Mouse (Mus musculus) lung, postnatal 0 days (tissue): ENCODE measurements around the gene Ttc21b. TPM values are rescaled to one million over a fixed set of nuclear protein-coding genes. Genes with fewer than 3 reads are reported as not detected.
A peak's percentile ranks its signal among the peaks of the same experiment; 100 is the strongest.

Experiments
- ATAC-seq: fragments of 200-750 bp; cut with Nextera tagmentation; 2 replicates; pipeline ENCODE4 v1.8.0; 2017; ENCODE audit warnings: moderate library complexity
- DNase-seq: peaks from one replicate; pipeline ENCODE4 v3.0.0-alpha.2; 2016; ENCODE audit warnings: low spot score
- H3K27ac ChIP-seq: fragments of 300-500 bp; sonication (generic); 2 replicates; pipeline ENCODE4 v1.5.1; 2014; ENCODE audit warnings: antibody characterized with exemption, mild to moderate bottlenecking, low read length, mixed read lengths
- H3K27me3 ChIP-seq: fragments of 300-500 bp; sonication (generic); replicated peaks from 2 replicates; pipeline ENCODE4 v1.6.1; 2014; ENCODE audit warnings: low read length, mixed read lengths; ENCODE audit not compliant: insufficient read depth
- H3K36me3 ChIP-seq: fragments of 300-500 bp; sonication (generic); 2 replicates; pipeline ENCODE4 v1.6.1; 2014; ENCODE audit warnings: low read length, mixed read lengths; ENCODE audit not compliant: insufficient read depth
- H3K4me1 ChIP-seq: fragments of 300-500 bp; sonication (generic); 2 replicates; pipeline ENCODE4 v1.6.1; 2014; ENCODE audit warnings: antibody characterized with exemption, low read depth, low read length, mixed read lengths; ENCODE audit not compliant: insufficient read depth
- H3K4me2 ChIP-seq: fragments of 300-500 bp; sonication (generic); replicated peaks from 2 replicates; pipeline ENCODE4 v1.6.1; 2014; ENCODE audit warnings: low read depth, mild to moderate bottlenecking, low read length, moderate library complexity, mixed read lengths
- H3K4me3 ChIP-seq: fragments of 300-500 bp; sonication (generic); 2 replicates; pipeline ENCODE4 v1.5.1; 2014; ENCODE audit warnings: low read depth, low read length
- H3K9ac ChIP-seq: fragments of 300-500 bp; sonication (generic); replicated peaks from 2 replicates; pipeline ENCODE4 v1.6.1; 2014; ENCODE audit warnings: low read depth, mild to moderate bottlenecking
- H3K9me3 ChIP-seq: fragments of 300-500 bp; sonication (generic); 2 replicates; pipeline ENCODE4 v1.6.1; 2016; ENCODE audit warnings: low read length, mixed read lengths
- CTCF ChIP-seq: IDR thresholded peaks from 2 replicates; pipeline ENCODE4 v1.5.1; 2016; ENCODE audit warnings: antibody characterized with exemption, mild to moderate bottlenecking
- EP300 ChIP-seq: IDR thresholded peaks from 2 replicates; pipeline ENCODE4 v1.6.1; 2016; ENCODE audit warnings: antibody characterized with exemption, mild to moderate bottlenecking, control low read depth
- WGBS: fragments of 180-500 bp; shearing (Covaris S2); extraction: QIAGEN DNeasy Blood & Tissue Kit; methylation state at CpG from one replicate; pipeline ENCODE4 v1.1.7; 2014; 5-methylcytosine and 5-hydroxymethylcytosine counted together
- polyA plus RNA-seq: library from polyadenylated mRNA; unstranded; fragments of >200 nt; fragmentation: Nextera tagmentation; extraction: Ambion mirVana; gene quantifications from 2 replicates; pipeline ENCODE4 v1.2.1, GENCODE M21; 2015

Ttc21b gene
- polyA plus RNA-seq, 1 experiment from 2014 or later, result 4.9 TPM

DNA sequence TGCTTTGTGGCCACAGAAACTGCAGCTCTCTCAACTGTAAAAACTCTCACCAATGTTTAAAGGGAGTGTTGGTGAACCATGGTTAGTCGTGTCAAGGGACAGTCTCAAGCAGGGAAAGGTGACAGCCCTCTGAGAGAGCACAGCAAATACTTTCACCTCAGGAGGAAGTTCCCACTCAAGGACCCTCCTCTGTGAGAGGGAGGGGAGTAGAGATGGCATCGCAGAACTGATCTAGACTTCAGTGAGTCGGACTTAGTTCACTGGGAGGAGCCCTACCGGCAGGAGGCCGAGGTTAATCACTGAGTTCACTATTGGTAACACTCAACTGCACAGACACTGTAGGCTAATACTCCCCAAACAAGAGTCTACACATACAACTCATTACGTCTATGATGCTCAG is 68.9 kb downstream of the Ttc21b start:
- WGBS, result 74% methylated on average over 6 of the region's 6 CpGs
- no peak overlapping the region for H3K4me2 ChIP-seq
- no peaks in the 10 kb centered on the region for H3K9me3 ChIP-seq
- H3K9ac ChIP-seq, result no peak overlapping the region
- H3K27me3 ChIP-seq, result no peaks in the 10 kb centered on the region
- peaks cover 11% of the 10 kb centered on the region; the same call in 1 of the 2 replicates for H3K36me3 ChIP-seq
- H3K4me3 ChIP-seq, result no peak overlapping the region
- H3K27ac ChIP-seq, result no peak overlapping the region
- no peak for TF ChIP-seq EP300
- no peak for TF ChIP-seq CTCF
- no peak for ATAC-seq
- no peak for DNase-seq
- no peaks in the 10 kb centered on the region for H3K4me1 ChIP-seq

DNA sequence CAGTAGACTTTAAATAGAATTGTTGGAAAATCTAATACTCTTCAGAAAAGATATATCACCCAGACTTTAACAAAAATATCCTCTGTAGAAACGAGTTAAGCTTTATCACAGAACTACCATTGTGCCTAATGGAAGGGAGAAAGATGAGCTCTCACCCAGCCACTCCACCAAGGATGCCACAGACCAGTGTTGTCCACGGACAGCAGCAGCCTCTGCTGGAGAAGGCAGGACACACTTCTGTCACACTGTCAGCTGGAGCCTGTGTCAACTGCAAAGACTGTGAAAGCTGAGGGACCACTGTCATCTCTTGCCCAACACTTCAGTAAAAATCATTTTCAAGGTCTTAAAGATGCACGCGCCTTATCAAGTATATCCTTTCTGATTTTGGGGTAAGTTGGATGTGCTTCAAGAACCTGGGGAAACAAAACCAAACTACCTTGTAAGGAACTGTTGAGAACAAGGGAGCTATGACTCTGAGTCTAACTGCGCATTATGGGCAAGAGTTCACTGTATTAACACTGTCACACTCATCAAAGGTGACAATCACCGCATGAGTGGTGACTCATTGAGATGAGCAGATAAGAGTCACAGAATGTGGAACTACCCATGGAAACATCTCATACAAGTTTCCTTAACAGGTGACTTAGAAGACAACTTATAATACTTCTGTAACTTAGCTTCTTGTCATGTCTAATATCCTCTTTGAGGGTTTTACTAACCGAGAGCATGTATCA is 71.8 kb downstream of the Ttc21b start:
- no peak for ATAC-seq
- H3K36me3 ChIP-seq, result peaks cover 11% of the 10 kb centered on the region; the same call in 1 of the 2 replicates

GRCm38 (mm10) chr2:66180293-66180692 is 76.1 kb downstream of the Ttc21b start:
- Histone ChIP-seq H3K4me3 (0 out of 2 replicates have a peak overlapping the region, but pooled peaks have one; percentile 2), H3K27me3 (no peaks in the 10 kb centered on the region), H3K36me3 (no peaks in the 10 kb centered on the region), H3K4me1 (no peaks in the 10 kb centered on the region), H3K9ac (no peak overlapping the region), H3K9me3 (no peaks in the 10 kb centered on the region), H3K4me2 (peak overlapping the region; percentile 11; the same call in 1 of the 2 replicates), H3K27ac (no peak overlapping the region)
- WGBS, result 37% methylated on average over 10 of the region's 10 CpGs
- ATAC-seq, result no peak
- TF ChIP-seq EP300 (no peak), CTCF (no peak)
- peak; percentile 56 for DNase-seq

More for the DNA sequence above, 71.8 kb downstream of the Ttc21b start:
- H3K4me3 ChIP-seq, result no peak overlapping the region
- H3K4me2 ChIP-seq, result no peak overlapping the region
- TF ChIP-seq EP300 (no peak), CTCF (peak; percentile 66)
- 73% methylated on average over 7 of the region's 7 CpGs for WGBS
- DNase-seq, result peak; percentile 11
- no peak overlapping the region for H3K9ac ChIP-seq
- H3K9me3 ChIP-seq, result no peaks in the 10 kb centered on the region
- H3K27ac ChIP-seq, result no peak overlapping the region
- H3K27me3 ChIP-seq, result no peaks in the 10 kb centered on the region
- no peaks in the 10 kb centered on the region for H3K4me1 ChIP-seq

- TF ChIP-seq CTCF (no peak), EP300 (no peak)
- DNase-seq (peak; percentile 73), ATAC-seq (no peak; the same call in 1 of the 2 replicates)
- WGBS, result 38% methylated on average over 10 of the region's 10 CpGs
- H3K36me3 ChIP-seq, result no peaks in the 10 kb centered on the region
- peak overlapping the region; percentile 19; the same call in 1 of the 2 replicates for H3K4me3 ChIP-seq
- no peak overlapping the region; the same call in 1 of the 2 replicates for H3K4me2 ChIP-seq
- no peaks in the 10 kb centered on the region for H3K4me1 ChIP-seq
- H3K9ac ChIP-seq, result no peak overlapping the region
- H3K9me3 ChIP-seq, result no peaks in the 10 kb centered on the region
- H3K27me3 ChIP-seq, result no peaks in the 10 kb centered on the region
- no peak overlapping the region for H3K27ac ChIP-seq
Observed at GRCm38 (mm10) chr2:66179782-66180181, 76.6 kb downstream of the Ttc21b start.

DNA sequence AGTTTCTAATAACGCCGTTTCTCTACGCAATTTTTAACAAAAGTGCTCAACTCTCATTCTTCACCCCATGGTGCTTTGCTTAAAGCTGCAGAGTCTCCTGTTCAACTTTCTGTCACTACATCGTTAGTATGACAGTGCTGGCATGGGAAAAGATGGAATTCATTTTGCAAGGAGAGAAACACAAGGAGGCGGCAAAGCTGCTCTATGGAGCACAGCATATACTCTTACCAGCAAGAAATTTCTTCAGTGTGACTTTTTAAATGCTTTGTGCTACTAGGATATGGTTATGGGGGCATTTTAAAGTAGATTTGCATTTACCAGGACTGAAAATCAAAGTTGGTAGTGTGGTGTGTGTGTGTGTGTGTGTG is 77.6 kb downstream of the Ttc21b start:
- H3K27me3 ChIP-seq, result no peaks in the 10 kb centered on the region
- 71% methylated on average over 5 of the region's 5 CpGs for WGBS
- ATAC-seq (no peak), DNase-seq (no peak)
- H3K4me2 ChIP-seq, result no peak overlapping the region
- H3K9me3 ChIP-seq, result no peaks in the 10 kb centered on the region
- H3K9ac ChIP-seq, result no peak overlapping the region
- no peak overlapping the region for H3K4me3 ChIP-seq
- no peaks in the 10 kb centered on the region for H3K4me1 ChIP-seq
- no peak overlapping the region for H3K27ac ChIP-seq
- TF ChIP-seq EP300, result no peak
- TF ChIP-seq CTCF, result no peak
- H3K36me3 ChIP-seq, result no peaks in the 10 kb centered on the region

- H3K4me2 ChIP-seq, result no peak overlapping the region
- ATAC-seq (no peak), DNase-seq (no peak)
- no peaks in the 10 kb centered on the region for H3K9me3 ChIP-seq
- WGBS, result 67% methylated on average over 9 of the region's 9 CpGs
- H3K36me3 ChIP-seq, result no peaks in the 10 kb centered on the region
- no peaks in the 10 kb centered on the region for H3K4me1 ChIP-seq
- H3K9ac ChIP-seq, result no peak overlapping the region
- H3K4me3 ChIP-seq, result no peak overlapping the region
- H3K27ac ChIP-seq, result no peak overlapping the region
- TF ChIP-seq CTCF, result no peak
- TF ChIP-seq EP300, result no peak
- no peaks in the 10 kb centered on the region for H3K27me3 ChIP-seq
Observed at GRCm38 (mm10) chr2:66177886-66178847, 78.2 kb downstream of the Ttc21b start.
